Mouse (Mus musculus): ENCODE results near the gene Chek1. TPM values are rescaled to one million over a fixed set of nuclear protein-coding genes. Genes with fewer than 3 reads are reported as not detected.

Chek1 gene
- total and polyA plus RNA-seq, 3 experiments, result 27.1 to 93.2 (median 75.3) TPM

- TF ChIP-seq ZC3H11A (IDR thresholded peaks at IDR 0.05; ENCODE audit: low read depth, low read length), result no peak
- TF ChIP-seq TCF12 (IDR thresholded peaks at IDR 0.05; ENCODE audit: low read depth, low read length), result peak; percentile 68
- peak; percentile 86 for TF ChIP-seq HCFC1 (IDR thresholded peaks at IDR 0.05; ENCODE audit: low read depth, low read length)
- TF ChIP-seq USF1 (IDR thresholded peaks at IDR 0.05; ENCODE audit: low read depth, low read length), result peak; percentile 93
- no peak for TF ChIP-seq CHD1 (IDR thresholded peaks at IDR 0.05; ENCODE audit: low read depth, low read length)
- TF ChIP-seq JUND (conservative IDR thresholded peaks at IDR 0.05; ENCODE audit: low read depth, low read length), result no peak
- no peak for TF ChIP-seq ZKSCAN1 (IDR thresholded peaks at IDR 0.05; ENCODE audit: borderline replicate concordance, low read depth, low read length)
- TF ChIP-seq SMC3 (IDR thresholded peaks at IDR 0.05; ENCODE audit: low read depth, low read length), result no peak
- TF ChIP-seq MAX (IDR thresholded peaks at IDR 0.05; ENCODE audit: low read length), result peak; percentile 93
- TF ChIP-seq CHD2 (IDR thresholded peaks at IDR 0.05; ENCODE audit: low read length), result peak; percentile 97
- TF ChIP-seq ZNF384 (IDR thresholded peaks at IDR 0.05; ENCODE audit: low read depth, low read length), result no peak
- peak; percentile 69; the same call in 1 of the 2 replicates for TF ChIP-seq E2F4 (IDR thresholded peaks at IDR 0.05; ENCODE audit: insufficient replicate concordance, low read depth, low read length)
- TF ChIP-seq SIN3A (IDR thresholded peaks at IDR 0.05; ENCODE audit: low read length), result peak; percentile 89
- no peak for TF ChIP-seq ETS1 (conservative IDR thresholded peaks at IDR 0.05; ENCODE audit: low read depth, low read length)
- no peak for TF ChIP-seq EP300 (IDR thresholded peaks at IDR 0.05; ENCODE audit: low read length)
- TF ChIP-seq IRF4 (IDR thresholded peaks at IDR 0.05; ENCODE audit: low read depth, low read length), result peak; percentile 32; the same call in 1 of the 2 replicates
- no peak for TF ChIP-seq JUN (IDR thresholded peaks at IDR 0.05; ENCODE audit: insufficient read depth, low read depth, low read length)
These were observed 40.6 kb upstream of the Chek1 start, which contains the start of gene Stt3a (continued) for GRCm38 (mm10) chr9:36767203-36768143.

GRCm38 (mm10) chr9:36764378-36764777, 37.5 kb upstream of the Chek1 start:
- dilution Hi-C loops (cut with MboI; ENCODE audit: extremely low pct_ligation_motif_present, extremely low pct_unique_long_range_greater_than_20kb, low sequenced_read_pairs), result no loop called here

More at GRCm38 (mm10) chr9:36764378-36764777, 37.5 kb upstream of the Chek1 start:
- Histone ChIP-seq H3K4me1 (ENCODE audit: control insufficient read depth in 1 of 2, insufficient read depth in 2 of 2) (peaks cover 0 to 20% of the 10 kb centered on the region in 2 experiments; a peak in 2 of 4 replicates), H3K4me2 (ENCODE audit: insufficient read depth, low read depth, poor library complexity, severe bottlenecking) (no peak overlapping the region), H3K9me3 (replicated peaks; ENCODE audit: low read length) (no peaks in the 10 kb centered on the region), H3K4me3 (replicated peaks in 1 of 3; ENCODE audit: low read depth in 2 of 3, low read length in 2 of 3, poor library complexity in 1 of 3) (no peak overlapping the region), H3K27me3 (replicated peaks) (no peaks in the 10 kb centered on the region), H3K79me2 (replicated peaks; ENCODE audit: control insufficient read depth, extremely low read depth, insufficient read depth, poor library complexity, severe bottlenecking) (peaks cover 48% of the 10 kb centered on the region), H3K27ac (ENCODE audit: insufficient read depth, low read depth) (no peak overlapping the region), H3K9ac (ENCODE audit: insufficient read depth, low read depth) (no peak overlapping the region), H3K36me3 (replicated peaks in 1 of 2; ENCODE audit: control insufficient read depth in 1 of 2, insufficient read depth in 1 of 2, low read length in 1 of 2) (peaks cover 30 to 47% of the 10 kb centered on the region in 2 experiments)
- TF ChIP-seq NELFE (IDR thresholded peaks at IDR 0.05; ENCODE audit: low read depth, low read length) (no peak), MAX (IDR thresholded peaks at IDR 0.05; ENCODE audit: low read length) (no peak), SMC3 (IDR thresholded peaks at IDR 0.05; ENCODE audit: low read depth, low read length) (no peak), RCOR1 (conservative IDR thresholded peaks at IDR 0.05; ENCODE audit: low read depth, low read length) (no peak), USF2 (conservative IDR thresholded peaks at IDR 0.05; ENCODE audit: low read depth, low read length) (no peak), ZKSCAN1 (IDR thresholded peaks at IDR 0.05; ENCODE audit: borderline replicate concordance, low read depth, low read length) (no peak), ZMIZ1 (IDR thresholded peaks at IDR 0.05; ENCODE audit: low read depth, low read length) (no peak), ETS1 (conservative IDR thresholded peaks at IDR 0.05; ENCODE audit: low read depth, low read length) (no peak), PAX5 (IDR thresholded peaks at IDR 0.05; ENCODE audit: low read length) (no peak), CTCF (conservative IDR thresholded peaks at IDR 0.05 in 1 of 2, IDR thresholded peaks at IDR 0.05 in 1 of 2; ENCODE audit: low read depth in 2 of 2, low read length in 2 of 2) (no peak), RAD21 (IDR thresholded peaks at IDR 0.05; ENCODE audit: low read depth, low read length) (no peak), USF1 (IDR thresholded peaks at IDR 0.05; ENCODE audit: low read depth, low read length) (no peak), SIN3A (IDR thresholded peaks at IDR 0.05; ENCODE audit: low read length) (no peak), MAZ (IDR thresholded peaks at IDR 0.05; ENCODE audit: low read depth, low read length) (no peak)
- in situ Hi-C loops (cut with MboI; ENCODE audit: low pct_ligation_motif_present, low pct_unique_long_range_greater_than_20kb, low sequenced_read_pairs), result no loop called here
- no peak for DNase-seq (ENCODE audit: extremely low read depth)

All from CH12.LX (cell line).